Mouse (Mus musculus) lung, postnatal 10 days (tissue): ENCODE results near the gene Mpc2.
A peak's percentile ranks its signal among the peaks of the same experiment; 100 is the strongest.

Source experiments
- DNase-seq: peaks from one replicate; pipeline ENCODE4 v3.0.0; 2021

Gene Mpc2

DNA sequence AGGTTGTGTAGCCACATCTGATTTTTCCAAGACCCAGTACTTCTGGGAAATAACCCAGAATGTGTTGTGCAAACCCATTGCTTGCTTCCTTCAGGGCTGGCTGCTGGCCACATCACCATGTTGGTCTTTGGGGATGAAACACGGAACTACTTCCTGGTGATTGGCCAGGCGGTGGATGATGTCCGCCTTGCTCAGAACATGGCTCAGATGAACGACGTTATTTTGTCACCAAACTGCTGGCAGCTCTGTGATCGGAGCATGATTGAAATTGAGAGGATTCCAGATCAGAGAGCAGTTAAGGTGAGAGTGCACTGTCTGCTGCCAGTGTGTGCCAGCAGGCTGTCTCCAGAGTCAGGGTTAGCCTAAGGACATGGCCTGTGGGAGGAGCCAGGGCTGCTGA is 49.7 kb downstream of the Mpc2 start:
- DNase-seq: peak; percentile 39

DNA sequence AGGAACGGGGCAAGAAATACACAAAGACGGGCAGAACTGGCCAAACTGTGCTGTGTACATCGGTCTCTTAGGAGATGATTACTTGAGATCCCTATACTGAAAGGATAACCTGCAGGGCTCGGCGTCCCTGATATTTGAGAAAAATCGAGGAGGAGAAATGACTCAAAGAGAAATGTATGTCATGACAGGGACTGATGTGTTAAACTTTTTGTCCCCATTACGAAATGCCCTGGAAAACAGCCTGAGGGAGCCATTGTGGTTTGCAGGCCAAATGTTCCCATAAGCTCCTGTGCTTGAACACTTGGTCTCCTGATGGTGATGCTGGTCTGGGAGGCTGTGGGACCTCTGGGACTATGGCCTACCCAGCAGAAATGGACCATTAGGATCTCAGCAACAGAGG is 60.3 kb downstream of the Mpc2 start:
- DNase-seq: no peak
